Mouse (Mus musculus): Measurements from ENCODE around the gene Wdr46.
"Not testable (repeated sequence)": the region's sequence is repeated elsewhere in the genome, so short reads cannot be mapped to it uniquely, and the experiment has no call there.

The Wdr46 gene

GRCm38 (mm10) chr17:33977861-33978557, 37.5 kb downstream of the Wdr46 start:
- no peak for DNase-seq (ENCODE audit: low spot score in 2 of 2)

DNA sequence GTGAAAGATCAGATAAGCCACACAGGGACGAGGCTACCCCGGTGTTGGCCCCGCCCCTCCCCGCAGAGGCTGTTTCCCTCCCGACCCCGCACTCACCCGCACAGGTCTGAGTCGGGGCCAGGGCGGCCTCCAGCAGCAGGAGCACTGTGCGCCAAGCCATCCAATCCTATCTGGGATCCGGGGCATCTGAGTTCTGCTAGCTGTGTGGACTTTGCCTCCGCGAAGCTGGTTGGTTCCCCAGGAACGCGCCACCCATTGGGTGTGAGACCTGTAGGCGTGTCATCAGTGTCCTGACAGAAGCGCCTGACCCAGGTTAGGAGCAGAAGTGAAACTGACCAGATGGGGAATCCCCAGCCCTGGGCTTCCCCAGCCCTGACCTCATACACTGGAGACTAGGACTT, 38.2 kb downstream of the Wdr46 start:
- DNase-seq (ENCODE audit: low spot score in 2 of 2), result peak; percentile 65 to 83

DNA sequence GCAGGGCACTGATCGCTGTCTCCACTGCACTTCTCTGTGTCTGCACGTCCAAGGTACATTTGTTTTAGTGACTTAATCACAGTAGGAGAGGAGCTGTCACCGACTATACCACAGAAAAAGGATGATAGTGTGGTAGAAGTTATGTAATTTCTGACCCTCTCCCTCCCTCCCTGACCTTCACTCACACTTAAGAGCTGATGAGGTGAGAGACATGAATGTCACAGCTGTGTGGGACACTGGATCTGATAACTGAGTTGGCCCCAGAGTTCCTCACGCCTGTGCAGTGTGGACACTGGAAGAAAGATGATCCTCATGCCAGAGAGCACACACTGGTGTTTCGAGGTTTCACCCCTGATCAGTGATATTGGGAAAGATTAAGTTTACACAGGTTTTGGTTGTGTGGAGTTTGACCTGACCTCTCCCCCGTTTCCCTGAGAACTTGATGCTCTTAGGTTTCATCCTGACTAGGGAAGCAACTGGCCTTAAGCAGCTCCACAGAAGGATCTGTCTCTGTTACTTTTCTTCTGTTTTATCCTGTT, 39.1 kb downstream of the Wdr46 start:
- no peak for DNase-seq (ENCODE audit: low spot score in 2 of 2)

- DNase-seq (ENCODE audit: low spot score in 2 of 2), result no peak
These were observed 39.9 kb downstream of the Wdr46 start for GRCm38 (mm10) chr17:33980181-33981035.

DNA sequence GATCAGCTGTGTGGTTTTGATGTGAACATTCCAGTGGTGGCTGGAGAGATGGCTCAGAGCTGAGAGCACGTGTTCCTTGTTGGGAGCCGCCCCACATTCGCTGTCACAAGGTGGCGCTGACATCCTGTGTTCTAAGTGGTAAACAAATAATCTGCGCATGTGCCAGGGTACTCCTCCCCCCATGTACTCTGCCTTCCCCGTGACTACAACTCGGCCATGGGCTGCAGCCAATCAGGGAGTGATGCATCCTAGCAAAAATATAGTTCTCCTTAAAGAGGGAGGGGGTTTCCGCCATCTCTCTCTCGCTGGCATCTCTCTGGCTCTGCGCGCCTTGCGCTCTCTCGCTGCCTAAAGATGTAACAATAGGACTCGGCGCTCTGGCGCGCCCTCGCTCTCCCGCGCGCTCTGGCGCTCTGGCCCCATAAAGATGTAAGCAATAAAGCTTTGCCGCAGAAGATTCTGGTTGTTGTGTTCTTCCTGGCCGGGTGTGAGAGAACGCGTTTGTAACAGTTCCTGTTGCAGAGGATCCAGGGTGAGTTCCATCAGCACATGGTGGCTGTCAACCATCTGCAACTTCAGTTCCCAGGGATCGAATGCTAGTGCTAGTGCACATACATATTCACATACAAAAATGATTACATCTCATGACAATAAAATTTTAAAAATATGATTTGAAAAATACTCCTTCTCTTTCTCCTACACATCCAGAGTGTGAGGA, 40.9 kb downstream of the Wdr46 start:
- DNase-seq (ENCODE audit: low spot score in 2 of 2), result peak; percentile 68 to 87

GRCm38 (mm10) chr17:33982136-33982535, 41.7 kb downstream of the Wdr46 start:
- DNase-seq (ENCODE audit: low spot score in 2 of 2), result peak in 1 of 2 experiments; percentile 44

GRCm38 (mm10) chr17:33991788-33992664, 51.6 kb downstream of the Wdr46 start:
- peak; percentile 28 to 29 for DNase-seq (ENCODE audit: low spot score in 2 of 2)

DNA sequence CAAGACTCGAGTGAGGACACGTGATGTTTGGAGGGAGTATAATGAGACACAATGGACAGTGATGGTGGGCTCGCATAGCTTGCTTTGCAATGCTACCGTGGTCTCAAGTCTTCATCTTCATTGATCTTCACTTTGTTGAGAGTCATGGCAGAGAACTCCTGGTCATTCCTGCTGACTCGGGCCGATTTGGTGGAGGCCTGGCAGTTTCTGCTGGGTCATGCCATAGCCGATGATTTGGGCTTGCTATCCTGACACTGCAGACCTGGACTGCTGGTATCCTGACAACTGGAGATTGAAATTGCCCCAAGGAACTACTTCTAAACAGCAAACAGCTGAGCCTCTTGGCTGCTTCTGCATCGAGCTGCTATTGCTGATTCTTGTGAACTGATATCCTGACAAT, 54.5 kb downstream of the Wdr46 start:
- no peak for DNase-seq (ENCODE audit: low spot score in 2 of 2)

DNA sequence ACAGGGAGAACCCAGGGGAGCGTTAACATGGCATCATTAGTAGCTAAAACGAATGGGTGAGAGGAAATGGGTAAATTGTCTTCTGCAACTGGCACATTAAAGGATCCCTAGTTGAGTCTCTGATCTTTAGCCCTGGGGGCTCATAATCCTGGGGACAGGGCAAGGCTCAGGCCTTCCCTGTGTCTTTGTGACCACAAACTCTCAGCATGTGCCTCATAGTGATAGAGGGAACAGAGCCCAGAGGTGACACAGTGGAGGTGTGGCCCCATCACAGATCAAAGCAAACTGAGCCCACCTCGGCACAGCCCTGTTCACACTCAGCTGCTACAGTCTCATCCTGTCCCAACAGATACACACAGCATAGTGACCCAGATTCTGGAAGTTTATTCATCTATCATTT, 55.2 kb downstream of the Wdr46 start:
- no peak for DNase-seq (ENCODE audit: low spot score in 2 of 2)

- DNase-seq (ENCODE audit: low spot score in 2 of 2), result not testable (repeated sequence)
These were observed 56.6 kb downstream of the Wdr46 start for GRCm38 (mm10) chr17:33997025-33997424.

DNA sequence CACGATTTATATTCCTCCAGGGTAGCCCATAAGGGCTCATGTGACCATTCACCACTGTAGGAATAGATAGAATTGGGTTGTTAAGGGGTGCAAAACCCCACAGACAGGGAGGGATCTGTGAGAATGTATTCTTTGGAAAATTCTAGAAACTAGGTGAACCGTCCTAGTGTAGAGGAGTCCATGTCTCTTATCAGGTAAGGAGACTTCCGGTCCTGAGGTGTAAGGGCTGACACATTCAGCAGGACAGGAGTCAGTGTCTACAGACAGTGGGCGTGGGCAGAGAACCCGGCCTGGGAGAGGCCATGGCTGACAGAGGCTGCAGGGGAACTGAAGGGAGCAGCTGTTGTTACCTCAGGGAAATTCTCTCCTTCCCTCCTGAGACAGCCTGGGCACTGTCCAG, 58.2 kb downstream of the Wdr46 start:
- DNase-seq (ENCODE audit: low spot score in 2 of 2), result not testable (repeated sequence)

All from urinary bladder, postnatal 36 days (tissue).